Mouse (Mus musculus) frontal cortex, postnatal 14 days (tissue): ENCODE measurements at regions not wholly inside any gene's neighbourhood (a gene's known extent, or its start where the extent isn't known, plus 50 kb on each side); places are given as distances from the start of the nearest gene placed in this dataset.
A peak's percentile ranks its signal among the peaks of the same experiment; 100 is the strongest.

Experiments used
- DNase-seq, 2 experiments: peaks; one replicate each; pipeline ENCODE4 v3.0.0; 2022; ENCODE audit warnings: low spot score in 2 of 2

DNA sequence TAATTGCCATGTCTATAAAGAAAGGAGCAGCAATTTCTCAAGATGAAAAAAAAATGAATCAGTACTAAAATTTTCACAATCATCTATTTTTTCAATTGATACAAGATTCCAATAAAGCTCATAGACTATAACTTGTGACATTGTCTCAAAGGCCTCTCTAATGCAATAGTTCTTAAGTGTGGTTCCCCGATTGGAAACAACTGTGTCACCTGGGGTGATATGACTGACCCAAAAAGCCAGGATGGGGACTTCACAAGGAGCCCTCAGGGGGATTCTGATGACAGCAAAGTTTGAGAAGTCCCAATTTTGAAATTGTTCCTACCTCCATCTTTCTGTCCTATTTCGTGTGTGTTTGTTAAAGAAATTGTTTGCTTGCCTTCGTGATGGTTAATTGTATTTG is 143.3 kb upstream of the Fndc3a start:
- no peak for DNase-seq

DNA sequence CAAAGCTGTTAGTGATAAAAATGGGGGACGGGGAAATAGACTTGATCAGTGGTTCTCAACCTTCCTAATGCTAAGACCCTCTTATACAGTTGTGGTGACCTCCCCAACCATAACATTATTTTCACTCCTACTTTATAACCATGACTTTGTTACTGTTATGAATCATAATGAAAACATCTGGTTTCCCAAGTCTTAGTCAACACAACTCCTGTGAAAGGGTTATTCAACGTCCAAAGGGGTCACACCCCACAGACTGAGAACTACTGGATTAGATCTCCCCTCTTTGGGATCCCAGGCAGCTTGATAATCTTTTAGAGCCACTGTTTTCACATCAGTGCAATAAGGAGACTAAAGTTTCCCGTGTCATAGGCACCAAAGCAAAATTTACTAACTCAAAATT is 141.1 kb upstream of the Fndc3a start:
- DNase-seq: no peak

DNA sequence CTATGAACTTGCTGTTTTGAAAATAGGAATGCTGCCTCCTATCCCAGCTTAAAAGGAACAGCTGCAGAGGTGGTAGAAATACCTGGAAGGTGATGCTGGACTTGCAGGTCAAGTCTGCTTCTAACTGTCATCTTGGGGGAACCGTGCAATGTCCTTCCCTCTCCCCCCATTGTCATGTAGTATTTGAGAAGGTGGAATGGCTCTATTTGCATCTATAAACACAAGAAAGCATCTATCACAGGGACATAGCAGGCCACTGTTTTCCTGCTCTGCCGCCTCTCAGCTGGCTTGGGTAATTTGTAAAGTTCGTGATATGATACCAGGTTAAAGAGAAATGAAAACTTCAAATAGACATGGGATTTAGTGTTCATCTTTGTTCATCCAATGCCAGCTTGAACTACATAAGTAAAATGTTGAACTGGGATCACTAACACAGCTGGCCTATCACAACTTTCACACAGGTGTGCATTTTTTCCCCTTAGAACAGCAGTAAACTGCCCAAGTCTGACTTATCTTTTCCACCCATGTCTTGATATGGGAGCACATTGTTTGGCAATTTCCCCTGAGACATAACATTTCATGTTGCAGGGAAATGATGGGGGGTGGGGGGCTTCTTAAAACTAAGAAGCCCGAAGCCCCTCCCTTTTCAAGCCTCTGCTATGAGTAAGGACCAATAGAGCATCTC is 138.6 kb upstream of the Fndc3a start:
- DNase-seq: no peak

DNA sequence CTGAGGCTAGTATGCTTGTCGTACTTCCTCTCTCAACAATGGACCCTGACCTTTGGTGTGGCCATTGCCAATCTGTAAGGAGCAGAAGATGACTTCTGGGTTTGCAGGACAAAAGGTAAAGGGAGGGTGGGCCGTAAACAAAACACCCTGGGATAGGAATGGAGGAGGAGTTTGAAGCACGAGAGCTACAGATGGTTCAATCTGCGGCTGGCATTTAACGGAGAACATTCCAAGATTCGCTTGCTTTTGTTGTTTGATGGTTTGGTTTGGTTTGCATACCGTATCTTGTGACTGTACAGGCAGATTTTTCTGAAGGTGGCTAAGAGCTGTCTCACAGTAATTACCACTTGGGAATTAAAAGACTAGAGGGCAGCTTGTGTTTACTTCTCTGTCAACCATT is 137.7 kb upstream of the Fndc3a start:
- DNase-seq: no peak

DNA sequence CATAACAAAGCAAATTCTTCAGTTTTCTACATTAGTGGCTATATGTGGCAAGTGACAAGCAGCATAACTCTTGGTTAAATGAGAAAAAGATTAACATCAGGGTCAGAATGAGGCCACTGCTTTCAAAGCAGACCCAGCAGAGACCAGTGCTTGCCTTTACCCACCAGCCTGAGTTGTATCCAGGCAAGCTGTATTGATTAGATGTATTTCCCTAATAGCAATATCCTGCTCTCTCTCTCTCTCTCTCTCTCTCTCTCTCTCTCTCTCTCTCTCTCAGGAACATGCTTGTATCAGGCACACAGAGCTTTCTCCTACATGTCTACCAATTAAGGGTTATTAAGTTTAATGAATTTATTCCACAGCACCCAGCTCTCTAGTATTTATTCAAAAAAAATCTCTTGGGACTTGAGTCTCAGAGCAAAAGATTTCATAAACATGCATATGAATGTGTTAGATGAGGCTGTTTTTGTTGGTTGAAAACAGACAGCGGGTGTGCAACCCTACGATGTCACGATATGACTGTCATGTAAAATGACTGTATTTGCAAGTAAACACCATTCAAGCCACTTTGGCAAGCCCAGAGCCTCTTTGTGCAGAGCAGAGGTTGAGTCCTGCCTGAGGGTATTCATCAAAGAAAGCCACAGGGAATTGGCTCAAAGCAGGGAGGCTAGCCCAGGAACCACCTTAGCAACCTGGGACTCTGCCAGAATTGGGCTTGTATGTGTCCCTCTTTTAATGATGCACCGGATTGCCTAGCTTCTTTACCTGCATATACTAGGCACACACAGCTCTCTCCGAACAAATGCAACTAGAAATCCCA is 136.0 kb upstream of the Fndc3a start:
- no peak for DNase-seq

DNA sequence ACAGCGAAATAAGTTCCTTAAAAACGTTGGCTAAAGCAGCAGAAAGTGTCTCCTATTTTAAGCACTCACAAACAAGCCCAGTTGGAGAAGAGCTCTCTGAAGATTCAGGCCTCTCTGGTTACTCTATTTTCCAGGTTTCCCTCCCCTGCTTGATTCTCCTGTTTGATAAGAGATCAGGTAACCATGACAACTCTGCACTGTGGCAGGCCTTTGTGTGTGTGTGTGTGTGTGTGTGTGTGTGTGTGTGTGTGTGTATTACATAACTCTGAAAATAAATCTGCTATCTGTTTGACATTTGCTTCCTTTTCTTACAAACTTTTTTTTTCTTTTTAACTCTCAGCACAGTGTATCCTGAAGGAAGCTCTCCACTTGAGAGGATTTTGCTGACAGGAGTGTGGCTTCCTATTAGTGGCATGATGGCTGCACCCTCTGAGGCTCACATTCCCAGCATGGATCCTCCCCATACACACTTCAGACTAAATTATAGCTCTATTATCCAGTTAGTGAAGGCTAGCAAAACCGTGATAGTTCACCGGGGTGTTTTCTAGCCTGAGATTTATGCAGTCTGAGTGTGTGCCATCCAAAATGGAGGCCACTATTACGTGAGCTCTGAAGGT is 135.1 kb upstream of the Fndc3a start:
- no peak for DNase-seq

DNA sequence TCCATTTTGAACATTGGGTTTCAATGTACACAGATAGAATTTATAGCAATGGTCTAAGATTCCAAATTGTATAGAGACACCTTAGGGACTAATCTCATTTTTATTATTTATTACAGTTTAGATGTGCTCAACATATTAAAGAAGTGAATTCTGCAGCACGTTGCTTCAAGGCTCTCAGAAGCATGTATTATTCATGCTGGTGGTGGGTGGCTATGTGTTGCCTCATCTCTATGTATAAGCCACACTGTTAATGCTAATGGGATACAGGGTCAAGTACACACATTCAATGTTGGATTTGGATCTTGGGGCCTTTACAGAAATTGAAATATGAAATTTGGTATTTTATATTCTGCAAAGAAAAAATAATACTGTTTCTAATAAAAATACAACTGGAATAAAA is 131.9 kb upstream of the Fndc3a start:
- no peak for DNase-seq

DNA sequence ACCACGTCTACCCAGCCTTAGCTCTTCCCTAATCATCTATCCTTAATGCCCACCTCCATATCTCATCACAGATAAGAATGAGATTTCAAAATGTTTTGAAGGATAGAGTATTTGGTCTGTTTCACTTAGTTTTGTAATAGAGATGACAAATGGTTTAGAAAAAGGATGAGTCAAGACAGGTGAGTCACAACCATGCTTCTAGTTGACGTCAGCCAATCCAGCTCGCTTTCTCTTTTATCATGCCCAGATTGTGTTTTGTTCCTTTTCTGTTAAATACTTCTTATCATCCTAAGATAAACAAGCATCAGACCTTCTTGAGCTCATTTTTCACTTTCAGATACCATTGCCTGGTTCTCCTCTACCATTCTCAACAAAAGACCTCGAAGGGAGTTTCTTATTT is 125.4 kb upstream of the Fndc3a start:
- DNase-seq: no peak

DNA sequence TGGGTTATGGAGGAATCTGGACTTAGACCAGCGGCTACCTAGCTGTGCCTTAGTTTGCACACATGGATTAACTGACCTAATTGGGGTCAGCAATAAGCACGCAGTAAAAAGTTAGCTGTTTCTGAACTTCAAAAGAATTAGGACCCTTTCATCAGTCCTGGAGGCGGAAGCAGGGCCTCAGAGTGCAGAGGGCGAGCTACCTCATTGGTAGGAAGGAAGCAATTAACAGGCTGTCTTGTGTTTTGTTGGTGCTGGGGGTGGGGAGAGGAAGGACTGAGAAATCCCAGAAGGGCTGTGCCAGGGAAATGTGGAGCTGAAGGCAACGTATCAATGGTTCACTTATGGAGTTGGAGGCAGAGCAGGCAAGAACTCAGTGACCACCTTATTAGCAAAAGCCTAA is 119.5 kb upstream of the Fndc3a start:
- DNase-seq: no peak

DNA sequence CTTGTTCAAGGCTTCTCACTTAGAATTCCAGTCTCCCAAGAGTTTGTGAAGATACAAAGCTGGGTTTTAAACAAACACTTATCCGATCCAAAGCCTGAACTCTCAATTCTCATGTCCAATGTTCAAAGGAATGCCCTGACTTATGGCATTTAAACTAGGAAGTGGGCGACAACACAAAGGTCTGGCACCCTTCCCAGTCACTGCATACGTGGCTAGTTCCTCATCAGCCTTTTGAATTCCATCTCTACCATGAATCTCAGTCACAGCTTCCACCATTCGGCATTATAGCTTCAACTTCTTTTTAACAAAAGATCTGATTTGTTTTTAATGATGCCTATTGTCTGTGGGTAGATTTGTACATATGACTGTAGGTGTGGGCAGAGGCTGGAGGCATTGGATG is 115.7 kb upstream of the Fndc3a start:
- no peak for DNase-seq

DNA sequence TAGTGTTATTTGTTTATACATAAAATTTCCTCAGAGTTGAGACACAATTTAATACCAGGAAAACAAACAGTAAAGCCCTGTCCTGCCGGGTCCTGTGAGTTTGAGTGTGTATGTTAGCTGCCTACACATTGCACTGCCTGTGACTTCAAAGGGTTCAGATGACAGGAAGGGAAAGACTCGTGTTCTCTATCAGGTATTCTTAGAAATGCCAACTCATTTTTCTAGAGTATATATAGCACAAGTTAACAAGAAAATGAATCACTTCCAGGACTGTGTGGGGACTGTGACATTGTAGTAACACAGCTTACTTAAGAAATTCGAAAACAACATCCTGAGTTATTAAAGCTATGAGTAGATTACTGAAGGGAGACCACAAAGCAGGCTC is 112.4 kb upstream of the Fndc3a start:
- no peak for DNase-seq

DNA sequence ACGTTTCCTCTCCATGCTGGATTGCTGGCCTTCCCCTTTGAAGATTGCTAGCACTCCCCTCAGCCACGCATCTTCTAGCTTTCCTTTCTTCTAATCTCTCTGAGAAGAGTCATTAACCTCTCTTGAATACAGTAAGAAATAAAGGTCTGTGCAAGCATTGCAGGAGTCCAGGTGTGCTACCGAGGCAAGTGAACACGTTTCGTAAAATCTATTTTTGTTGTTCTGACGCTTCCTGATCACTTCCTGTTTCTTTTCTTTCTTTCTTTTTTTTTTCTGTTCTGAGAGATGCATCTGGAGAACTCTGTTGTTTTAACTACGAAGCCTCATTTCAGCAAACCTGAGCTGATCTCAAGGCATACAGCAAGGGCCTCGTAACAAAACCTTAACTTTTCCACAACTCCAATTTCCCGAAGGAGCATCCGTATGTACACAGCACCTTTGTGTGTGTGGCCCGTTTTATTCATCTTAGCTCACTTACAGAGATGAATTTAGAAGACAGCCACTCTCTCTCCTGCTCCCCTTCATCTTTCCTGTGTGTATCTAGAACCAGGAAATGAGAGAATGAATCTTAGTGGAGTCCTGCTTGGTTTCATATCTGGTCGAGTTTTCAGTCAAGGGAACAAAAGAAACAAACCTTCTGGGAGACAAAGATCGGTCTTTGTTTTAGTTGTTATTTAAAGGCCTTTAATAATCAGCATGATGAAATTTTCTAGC is 111.9 kb upstream of the Fndc3a start:
- DNase-seq: no peak

DNA sequence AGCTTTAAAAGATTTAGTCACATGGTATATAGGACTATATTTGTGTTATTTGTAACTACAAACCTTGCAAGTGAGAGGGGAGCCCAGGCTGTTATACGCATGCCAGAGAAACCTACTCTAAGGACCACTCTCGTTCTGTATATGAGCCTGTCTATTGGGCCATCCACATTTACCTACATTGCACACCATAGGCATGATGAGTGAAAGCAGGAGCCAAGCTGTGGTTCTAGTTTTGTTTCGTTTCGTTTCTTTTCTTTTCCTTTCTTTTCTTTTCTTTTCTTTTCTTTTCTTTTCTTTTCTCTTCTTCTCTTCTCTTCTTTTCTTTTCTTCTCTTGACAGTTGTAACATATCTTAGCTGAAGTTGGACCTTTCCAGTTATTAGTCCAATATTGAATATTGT is 109.2 kb upstream of the Fndc3a start:
- DNase-seq: no peak

DNA sequence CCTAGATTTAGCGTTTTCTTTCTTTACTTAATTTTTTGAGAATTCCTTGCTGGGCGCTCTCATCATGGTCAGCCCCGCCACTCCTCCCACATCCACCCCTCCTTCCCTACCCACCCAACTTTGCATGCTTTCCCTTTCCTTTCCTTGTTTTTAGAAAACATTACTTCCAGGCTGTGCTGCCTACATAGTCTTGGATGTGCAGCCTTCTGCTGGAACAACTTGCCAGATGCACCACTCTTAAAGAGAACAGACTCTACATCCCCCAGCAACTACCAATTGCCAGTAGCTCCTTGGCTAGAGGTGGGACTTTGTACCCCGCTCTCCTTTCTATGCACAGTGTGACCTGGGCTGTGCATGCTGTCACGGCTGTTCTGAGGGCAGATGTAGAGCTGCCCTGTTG is 108.0 kb upstream of the Fndc3a start:
- no peak for DNase-seq

DNA sequence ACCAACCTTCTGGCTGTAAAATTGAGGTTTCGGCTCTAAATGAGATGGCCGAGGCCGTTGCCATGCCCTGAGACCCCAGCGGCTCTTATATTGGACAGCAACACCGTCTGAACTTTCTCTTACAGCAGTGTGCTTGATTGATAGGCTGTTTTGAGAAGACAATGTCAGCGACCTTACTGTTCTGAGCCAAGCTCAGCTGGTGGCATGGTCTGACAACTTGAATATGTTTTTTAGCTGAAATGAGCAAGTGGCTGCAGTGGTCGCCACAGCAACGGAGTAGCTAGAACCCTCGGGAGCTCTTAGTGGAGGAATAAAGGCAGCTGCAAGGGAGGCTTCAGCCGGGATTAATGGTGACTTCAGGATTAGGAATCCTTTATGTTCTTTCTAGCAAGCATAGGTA is 107.0 kb upstream of the Fndc3a start:
- DNase-seq: peak in 1 of 2 experiments; percentile 18

DNA sequence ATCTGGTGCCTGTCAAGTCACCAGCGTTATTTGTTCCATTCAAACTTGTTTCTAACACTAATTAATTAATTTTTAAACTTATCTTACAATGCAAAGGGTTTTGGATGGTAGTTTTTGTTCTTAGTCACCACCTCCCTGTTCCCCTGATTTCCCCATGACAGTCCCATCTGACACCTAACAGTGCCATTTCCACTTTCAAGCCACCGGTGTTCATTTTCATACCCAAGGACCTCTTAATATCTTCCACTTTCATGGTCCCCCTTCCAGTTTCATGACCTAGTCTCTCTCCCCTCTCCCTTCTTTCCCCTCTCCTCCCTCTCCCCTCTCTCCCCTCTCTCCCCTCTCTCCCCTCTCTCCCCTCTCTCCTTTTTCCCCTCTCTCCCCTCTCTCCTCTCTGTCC is 99.3 kb upstream of the Fndc3a start:
- DNase-seq: no peak

DNA sequence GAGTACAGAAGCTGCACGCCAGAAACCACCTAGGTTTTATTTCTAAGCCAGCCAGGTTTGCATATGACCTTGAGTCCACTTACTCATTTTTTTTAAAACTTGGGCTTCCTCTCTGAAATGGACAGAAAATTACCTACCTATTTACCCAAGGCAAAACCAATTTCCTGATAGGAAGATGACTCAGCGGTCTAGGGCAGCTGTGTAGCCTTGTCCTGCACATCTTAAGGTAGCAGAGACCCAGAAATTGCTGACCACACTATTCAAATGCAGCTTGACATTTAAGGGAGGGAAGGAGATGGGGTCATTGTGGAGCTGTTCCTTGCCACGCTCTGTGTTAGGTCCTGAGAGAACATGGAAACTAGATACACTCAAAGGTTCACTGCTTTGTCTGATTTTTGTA is 98.1 kb upstream of the Fndc3a start:
- no peak for DNase-seq

DNA sequence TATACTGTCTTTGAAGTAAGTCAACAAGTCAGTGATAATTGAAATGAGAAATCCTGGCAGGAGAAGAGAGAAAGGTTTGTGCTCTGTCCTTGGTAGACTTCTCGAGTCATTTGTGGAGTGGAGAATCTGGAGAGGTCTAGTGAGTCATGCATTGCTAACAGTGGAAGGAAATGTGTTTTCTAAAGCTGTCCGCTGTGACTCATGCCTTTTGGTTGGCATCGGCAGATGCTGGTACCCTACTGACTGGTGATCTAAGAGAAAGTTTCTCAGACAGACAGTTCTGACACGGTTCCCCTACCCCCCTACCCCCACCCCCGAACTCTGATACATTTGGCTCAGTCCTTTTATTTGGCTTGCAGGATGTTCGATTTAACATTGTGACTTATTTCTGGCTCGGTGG is 97.5 kb upstream of the Fndc3a start:
- DNase-seq: no peak

DNA sequence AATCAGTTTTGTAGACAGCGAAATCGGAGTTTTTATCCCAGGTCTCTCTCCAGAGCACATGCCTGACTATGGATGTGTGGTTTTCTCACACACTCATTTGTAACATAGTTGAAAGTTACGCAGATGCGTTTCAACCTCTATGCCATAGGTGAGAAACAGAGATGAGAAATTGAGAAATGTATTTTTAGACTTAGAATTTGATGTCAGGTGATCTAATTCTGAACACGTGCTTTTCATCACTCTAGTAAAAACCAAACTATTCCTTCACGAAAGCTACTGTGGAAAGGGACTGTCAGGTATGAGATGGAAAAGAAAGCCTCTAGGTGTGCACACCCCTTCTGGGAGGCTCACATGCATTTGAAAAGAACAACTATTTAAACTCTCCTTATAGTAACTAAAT is 96.8 kb upstream of the Fndc3a start:
- no peak for DNase-seq

DNA sequence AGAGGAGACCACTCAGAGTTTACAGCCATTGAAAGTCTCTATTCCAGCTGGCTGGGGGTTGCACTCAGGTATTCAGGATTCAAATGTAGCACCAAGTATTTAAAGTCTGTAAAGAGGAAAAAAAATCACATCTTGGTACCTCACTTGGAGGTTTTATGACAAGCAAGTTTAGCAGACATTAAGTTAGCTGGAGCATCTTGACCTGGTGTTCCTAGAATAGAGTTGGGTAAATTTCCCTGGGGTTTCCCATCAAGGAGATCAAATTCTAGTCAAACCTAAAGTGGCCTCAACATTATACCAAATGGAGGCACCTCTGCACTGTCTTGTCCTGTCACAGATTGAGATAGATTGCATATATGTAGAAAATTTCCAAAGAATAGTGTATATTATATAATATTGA is 93.8 kb upstream of the Fndc3a start:
- DNase-seq: no peak

DNA sequence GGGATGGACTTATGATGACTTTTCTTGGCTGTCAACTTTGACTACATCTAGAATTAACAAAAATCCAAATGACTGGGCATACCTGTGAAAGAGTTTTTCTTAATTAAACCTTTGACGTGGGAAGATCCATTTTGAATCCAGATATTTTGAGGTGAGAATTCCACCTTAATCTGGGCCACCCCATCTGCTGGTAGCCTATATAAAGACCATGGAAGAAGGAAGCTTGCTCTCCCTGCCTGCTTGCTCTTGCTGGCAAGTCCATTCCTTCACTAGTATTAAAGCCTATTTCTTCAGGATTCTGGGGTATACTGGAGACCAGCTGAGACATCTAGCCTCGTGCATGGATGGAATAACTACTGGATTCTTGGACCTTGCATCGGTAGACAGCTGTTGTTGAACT is 80.9 kb upstream of the Fndc3a start:
- DNase-seq: no peak

DNA sequence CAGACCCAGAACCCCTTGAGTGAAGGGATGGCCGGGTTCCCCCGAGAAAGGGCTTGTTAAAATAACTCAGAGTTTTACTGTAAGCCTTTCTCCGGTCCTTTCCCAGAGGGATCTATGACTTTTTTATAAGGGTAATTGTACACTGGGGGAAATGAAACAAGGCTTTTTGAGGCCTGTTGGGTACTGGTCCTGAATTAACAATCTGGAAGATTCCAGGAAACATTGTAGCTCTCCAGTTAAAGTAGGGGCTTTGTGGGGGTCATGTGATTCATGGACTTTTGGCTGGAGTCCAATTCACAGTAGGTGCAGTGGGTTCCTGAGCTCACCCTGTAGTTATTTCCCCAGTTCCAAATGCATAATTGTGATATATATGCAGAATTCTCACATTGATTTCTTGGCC is 77.1 kb upstream of the Fndc3a start:
- DNase-seq: no peak

DNA sequence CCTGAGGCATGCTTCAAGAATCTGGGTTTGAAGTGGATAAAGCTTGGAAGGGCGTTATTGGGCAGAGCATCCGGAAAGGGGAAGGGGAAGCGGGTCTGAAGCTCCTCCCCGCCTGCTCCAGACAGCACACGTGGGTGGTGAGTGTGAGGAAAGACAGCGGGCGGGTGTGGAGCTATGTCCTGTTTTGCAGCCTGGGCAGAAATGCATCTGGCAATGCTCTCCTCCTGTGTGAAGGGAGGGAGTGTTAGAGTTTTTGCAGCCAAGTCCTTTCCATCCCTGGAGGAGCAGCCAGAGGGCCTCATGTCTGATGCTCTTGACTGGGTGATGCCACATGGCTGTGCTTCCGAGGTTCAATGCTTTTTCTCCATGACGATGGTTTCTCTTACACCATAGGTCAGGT is 73.4 kb upstream of the Fndc3a start:
- no peak for DNase-seq
